Mouse (Mus musculus) E14TG2a.4 (cell line): Measurements from ENCODE around the gene Abi3.

Source experiments
- CTCF ChIP-seq: conservative IDR thresholded peaks from 2 replicates; pipeline ENCODE4 v1.5.1; 2014; ENCODE audit warnings: low read length
- POU5F1 ChIP-seq: IDR thresholded peaks from 2 replicates; pipeline ENCODE4 v1.6.1; 2014; ENCODE audit warnings: low read length, borderline replicate concordance

GRCm38 (mm10) chr11:95809603-95810002 lies 32.7 kb downstream of the Abi3 start:
- TF ChIP-seq CTCF, result no peak
- TF ChIP-seq POU5F1, result no peak
